Mouse (Mus musculus) megakaryocyte, embryonic 14.5 days (primary cell): ENCODE measurements around the gene Itgb5.

ENCODE experiments used
- FLI1 ChIP-seq: IDR thresholded peaks from 2 replicates; pipeline ENCODE4 v1.6.1; 2012; ENCODE audit warnings: low read length, inconsistent platforms, mixed read lengths
- GATA1 ChIP-seq: IDR thresholded peaks from 3 replicates; pipeline ENCODE4 v1.6.1; 2012; ENCODE audit warnings: mixed read lengths, low read length, inconsistent platforms, borderline replicate concordance

GRCm38 (mm10) chr16:33793846-33794791 lies 35.3 kb upstream of the Itgb5 start, which contains the start of gene Muc13:
- TF ChIP-seq GATA1 (no peak; the same call in 2 of the 3 replicates), FLI1 (no peak)
